22 mouse cellular contexts compared by ENCODE assay signal in the genomic region with DNA sequence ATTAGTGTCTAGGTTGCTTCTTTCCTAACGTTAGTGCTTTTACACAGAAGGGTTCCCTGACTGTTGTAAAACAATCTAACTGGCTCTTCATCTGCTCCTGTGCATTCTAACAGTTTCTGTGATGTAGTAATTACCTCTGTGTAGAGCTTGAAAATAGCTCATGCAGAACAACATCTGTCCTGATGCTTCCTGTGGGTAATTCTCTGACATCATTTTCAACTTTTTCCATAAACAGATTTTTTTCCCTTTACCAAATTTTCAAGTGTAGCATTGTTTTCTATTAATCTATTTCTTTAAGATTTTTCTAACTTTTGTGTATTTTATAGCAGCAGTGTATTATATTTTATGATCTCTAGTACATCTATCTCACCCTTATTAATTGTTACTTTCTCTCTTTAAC.
DNase-seq lines count a peak whose midpoint lies in the region; ATAC-seq and TF ChIP-seq lines count a peak whose summit lies in the region.
"Had no signal": no experiment of that assay in that cellular context is flagged by ENCODE, and none has a peak within 500 bp of the region (broad histone marks: within the 10 kb centered on the region; RNA-seq: fewer than 3 reads in every experiment).

No protein-coding gene starts in this region.

- H3K79me2 ChIP-seq in CH12.LX (replicated peaks; ENCODE audit: control insufficient read depth, extremely low read depth, insufficient read depth, poor library complexity, severe bottlenecking), result no peaks in the 10 kb centered on the region

- no peak for ATAC-seq in CD4-positive, CD25-positive, alpha-beta regulatory T cell, adult 4 months
- ATAC-seq in forebrain, embryonic 14.5 days, result no peak
- ATAC-seq: activated CD4-positive, CD25-positive, alpha-beta regulatory T cell, adult 4 months; Patski had no signal

- TF ChIP-seq RAD21 in CH12.LX (IDR thresholded peaks at IDR 0.05; ENCODE audit: low read depth, low read length), result no peak

- H3K9ac ChIP-seq in CH12.LX (ENCODE audit: insufficient read depth, low read depth), result no peak overlapping the region
- H3K9ac ChIP-seq in forebrain, embryonic 14.5 days (ENCODE audit: low read length), result no peak overlapping the region

- WGBS in forebrain, embryonic 14.5 days, result 45% methylated on average over 1 of the region's 1 CpGs

- no peak overlapping the region for H3K4me3 ChIP-seq in CH12.LX (replicated peaks in 1 of 3; ENCODE audit: low read depth in 2 of 3, low read length in 2 of 3, poor library complexity in 1 of 3)
- no peak overlapping the region for H3K4me3 ChIP-seq in forebrain, embryonic 14.5 days (ENCODE audit: low read depth, low read length)

- TF ChIP-seq POLR2A in CH12.LX (IDR thresholded peaks at IDR 0.05; ENCODE audit: low read depth, low read length), result no peak

- no peak for TF ChIP-seq CTCF in CH12.LX (conservative IDR thresholded peaks at IDR 0.05 in 1 of 2, IDR thresholded peaks at IDR 0.05 in 1 of 2; ENCODE audit: low read depth in 2 of 2, low read length in 2 of 2)

- peaks cover 0 to 16% of the 10 kb centered on the region in 2 experiments; a peak in 2 of 4 replicates for H3K4me1 ChIP-seq in CH12.LX (ENCODE audit: control insufficient read depth in 1 of 2, insufficient read depth in 2 of 2)
- 0 out of 2 replicates have a peak, but pooled peaks cover 2% of the 10 kb centered on the region for H3K4me1 ChIP-seq in forebrain, embryonic 14.5 days (ENCODE audit: control insufficient read depth, insufficient read depth, low read length)

- dilution Hi-C loops in CH12.LX (cut with MboI; ENCODE audit: extremely low pct_ligation_motif_present, extremely low pct_unique_long_range_greater_than_20kb, low sequenced_read_pairs), result no loop called here

- H3K27me3 ChIP-seq in CH12.LX (replicated peaks), result no peaks in the 10 kb centered on the region
- no peaks in the 10 kb centered on the region for H3K27me3 ChIP-seq in splenic B cell, adult 2 months (ENCODE audit: control insufficient read depth, insufficient read depth, low read length, poor library complexity, severe bottlenecking)
- H3K27me3 ChIP-seq in forebrain, embryonic 14.5 days (replicated peaks; ENCODE audit: control insufficient read depth, insufficient read depth, low read length), result no peaks in the 10 kb centered on the region
- H3K27me3 ChIP-seq: Patski had no signal

- no peak overlapping the region for H3K4me2 ChIP-seq in CH12.LX (ENCODE audit: insufficient read depth, low read depth, poor library complexity, severe bottlenecking)
- no peak overlapping the region for H3K4me2 ChIP-seq in forebrain, embryonic 14.5 days (ENCODE audit: low read length)

- H3K9me3 ChIP-seq in CH12.LX (replicated peaks; ENCODE audit: low read length), result no peaks in the 10 kb centered on the region
- H3K9me3 ChIP-seq in forebrain, embryonic 14.5 days (replicated peaks; ENCODE audit: control insufficient read depth, low read length), result no peaks in the 10 kb centered on the region
- H3K9me3 ChIP-seq: G1E had no signal

- TF ChIP-seq EP300 in CH12.LX (IDR thresholded peaks at IDR 0.05; ENCODE audit: low read length), result peak; percentile 92

- no peak overlapping the region for H3K27ac ChIP-seq in CH12.LX (ENCODE audit: insufficient read depth, low read depth)
- no peak overlapping the region for H3K27ac ChIP-seq in forebrain, embryonic 14.5 days (ENCODE audit: low read depth, low read length)

- in situ Hi-C loops in CH12.LX (cut with MboI; ENCODE audit: low pct_ligation_motif_present, low pct_unique_long_range_greater_than_20kb, low sequenced_read_pairs), result no loop called here

- H3K36me3 ChIP-seq in CH12.LX (replicated peaks in 1 of 2; ENCODE audit: control insufficient read depth in 1 of 2, insufficient read depth in 1 of 2, low read length in 1 of 2), result no peaks in the 10 kb centered on the region
- no peaks in the 10 kb centered on the region for H3K36me3 ChIP-seq in splenic B cell, adult 2 months (ENCODE audit: control insufficient read depth, insufficient read depth, low read length, poor library complexity, severe bottlenecking)
- H3K36me3 ChIP-seq in forebrain, embryonic 14.5 days (ENCODE audit: control insufficient read depth, insufficient read depth, low read length), result no peaks in the 10 kb centered on the region
- H3K36me3 ChIP-seq: G1E had no signal

- peak; percentile 2 for DNase-seq in CD4-positive, CD25-positive, alpha-beta regulatory T cell, adult 2 months (ENCODE audit: low read depth, low spot score)
- peak; percentile 46 for DNase-seq in CH12.LX (ENCODE audit: extremely low read depth)
- peak; percentile 5 for DNase-seq in splenic B cell, adult 2 months (ENCODE audit: low read depth, low spot score)
- no peak for DNase-seq in adrenal gland, postnatal 14 days
- no peak for DNase-seq in forebrain, embryonic 14.5 days (ENCODE audit: low spot score)
- DNase-seq: adrenal gland, adult 2 months; adrenal gland, adult 8-10 months; adrenal gland, postnatal 10 days; adrenal gland, postnatal 25 days; adrenal gland, postnatal 36 days; B cell, adult 2 months; cerebellum, adult 11 months; cerebellum, adult 11-12 months; cerebellum, adult 18-20 months; cerebellum, adult 2 months; cerebellum, adult 8-10 months; cerebellum, adult 9-10 months; cerebellum, adult 9-11 months had no signal

TF ChIP-seq in CH12.LX, 34 proteins besides CTCF, POLR2A, EP300 and RAD21:
- TF ChIP-seq PAX5 (IDR thresholded peaks at IDR 0.05; ENCODE audit: low read length) (no peak), ZNF384 (IDR thresholded peaks at IDR 0.05; ENCODE audit: low read depth, low read length) (peak; percentile 65; the same call in 1 of the 2 replicates), USF1 (IDR thresholded peaks at IDR 0.05; ENCODE audit: low read depth, low read length) (no peak), BHLHE40 (IDR thresholded peaks at IDR 0.05; ENCODE audit: low read depth, low read length) (0 out of 2 replicates have a peak, but pooled peaks have one; percentile 9), ETS1 (conservative IDR thresholded peaks at IDR 0.05; ENCODE audit: low read depth, low read length) (peak; percentile 80), ELF1 (IDR thresholded peaks at IDR 0.05; ENCODE audit: low read depth, low read length) (no peak), JUN (IDR thresholded peaks at IDR 0.05; ENCODE audit: insufficient read depth, low read depth, low read length) (peak; percentile 26; the same call in 1 of the 2 replicates)

Comparison
In these comparisons a context has a peak if more than half of its experiments do, and no peak if none do; other contexts are left out.
1. DNase-seq: peak in CD4-positive, CD25-positive, alpha-beta regulatory T cell, adult 2 months (single experiment), CH12.LX (single experiment) and splenic B cell, adult 2 months (single experiment); none in adrenal gland, postnatal 14 days (single experiment) and forebrain, embryonic 14.5 days (single experiment).